Mouse (Mus musculus) adrenal gland, postnatal 4 days (tissue): ENCODE results near the gene Pla2g7. TPM values are rescaled to one million over a fixed set of nuclear protein-coding genes. Genes with fewer than 3 reads are reported as not detected.

Experiments
- DNase-seq, 2 experiments: peaks; one replicate each; pipeline ENCODE4 v3.0.0; 2021 to 2022; ENCODE audit warnings: low spot score in 2 of 2, mixed read lengths in 2 of 2
- total RNA-seq, 2 experiments: library from RNA; stranded (reverse); gene quantifications; 2 replicates each; pipeline ENCODE4 v1.2.3; 2021

Pla2g7 gene
- total RNA-seq, 2 experiments from 2014 or later: 14.0 to 15.6 TPM

- no peak for DNase-seq
Observed at GRCm38 (mm10) chr17:43643191-43643590, 75.3 kb downstream of the Pla2g7 start.

GRCm38 (mm10) chr17:43644375-43644774 lies 76.5 kb downstream of the Pla2g7 start:
- DNase-seq: no peak

- DNase-seq: no peak
Observed at GRCm38 (mm10) chr17:43645136-43645535, 77.2 kb downstream of the Pla2g7 start.

GRCm38 (mm10) chr17:43646925-43647324 lies 79.0 kb downstream of the Pla2g7 start:
- no peak for DNase-seq

- no peak for DNase-seq
Observed at GRCm38 (mm10) chr17:43649641-43650436, 81.9 kb downstream of the Pla2g7 start.

- no peak for DNase-seq
Observed at GRCm38 (mm10) chr17:43651314-43652046, 83.6 kb downstream of the Pla2g7 start.

Other genes starting within 250 kb of the Pla2g7 start
- gene Adgrf5, start 207.6 kb upstream of the Pla2g7 start, total RNA-seq: 10 to 100 TPM; 78.0 to 78.1 TPM
- gene Mep1a, start 65.3 kb upstream of the Pla2g7 start, total RNA-seq: 10 to 100 TPM in 1 of 2 experiments, under 1 TPM in 1; 0.85 to 28.5 TPM
- not detected for gene Ankrd66, start 24.5 kb upstream of the Pla2g7 start, total RNA-seq
- gene Tdrd6, start 62.2 kb downstream of the Pla2g7 start, total RNA-seq: under 1 TPM; 0.06 to 0.11 TPM
- 10 to 100 TPM in 1 of 2 experiments, 1 to 10 TPM in 1; 9.8 to 13.5 TPM for gene Slc25a27, start 99.1 kb downstream of the Pla2g7 start, total RNA-seq
- gene Cyp39a1, start 99.3 kb downstream of the Pla2g7 start, total RNA-seq: 1 to 10 TPM; 8.6 to 10.0 TPM
- 10 to 100 TPM; 10.6 to 11.4 TPM for gene Rcan2, start 233.3 kb downstream of the Pla2g7 start, total RNA-seq